Mouse (Mus musculus) cerebellum, adult (tissue): ENCODE results near the gene Cldn16.
"Not testable (repeated sequence)": the region's sequence is repeated elsewhere in the genome, so short reads cannot be mapped to it uniquely, and the experiment has no call there.

Experiments used
- ATAC-seq: cut with Nextera tagmentation; 2 replicates; pipeline ENCODE4 v1.9.2; 2017; ENCODE audit warnings: mild to moderate bottlenecking, moderate library complexity, mixed read lengths; ENCODE audit not compliant: insufficient number of reproducible peaks, low FRiP score, low TSS enrichment

Gene Cldn16

GRCm38 (mm10) chr16:26462835-26463234 is at the start of gene Cldn16:
TSS of gene Cldn16 (plus strand) at chr16:26463135.
- ATAC-seq, result no peak

DNA sequence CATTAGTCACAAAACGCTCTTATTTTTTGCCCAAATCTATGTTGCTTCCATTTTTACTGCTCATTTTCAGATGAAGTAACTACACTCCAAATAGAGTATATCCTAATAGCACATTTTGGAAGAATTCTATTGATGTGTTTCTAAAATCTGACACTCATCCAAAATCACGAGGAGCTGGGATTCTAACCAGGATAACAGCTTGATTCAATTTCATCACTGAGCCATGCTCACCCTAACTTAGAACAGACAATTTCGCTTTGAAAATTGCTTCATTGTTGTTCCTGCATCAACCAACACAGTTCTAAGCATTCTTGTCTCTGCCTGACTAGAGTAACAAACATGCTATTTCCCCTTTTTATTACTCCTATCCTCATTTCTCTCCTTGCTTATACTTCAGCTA is 44.3 kb upstream of the Cldn16 start:
- no peak for ATAC-seq

GRCm38 (mm10) chr16:26422078-26422477 is 40.9 kb upstream of the Cldn16 start:
- no peak for ATAC-seq

DNA sequence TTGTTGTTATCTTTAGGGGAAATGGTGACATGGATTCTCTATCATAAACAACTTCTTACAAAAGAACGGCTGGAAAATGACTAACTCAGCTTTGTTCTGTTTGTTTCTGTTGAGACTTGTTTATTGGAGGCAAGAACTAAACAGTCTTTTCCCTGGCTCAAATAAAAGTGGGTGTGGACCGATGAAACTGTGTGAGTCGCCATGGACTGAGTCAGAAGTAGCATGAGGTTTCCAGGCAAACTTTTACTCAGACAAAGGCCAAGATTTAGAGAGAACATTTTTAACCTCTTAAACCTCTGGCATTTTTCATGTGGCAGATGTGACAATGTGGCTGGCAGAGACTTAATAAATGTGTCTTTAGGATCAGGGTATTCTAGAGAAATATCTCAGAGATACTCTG is 32.7 kb upstream of the Cldn16 start:
- no peak for ATAC-seq

- ATAC-seq, result no peak
Measured at GRCm38 (mm10) chr16:26433486-26433885, 29.4 kb upstream of the Cldn16 start.

DNA sequence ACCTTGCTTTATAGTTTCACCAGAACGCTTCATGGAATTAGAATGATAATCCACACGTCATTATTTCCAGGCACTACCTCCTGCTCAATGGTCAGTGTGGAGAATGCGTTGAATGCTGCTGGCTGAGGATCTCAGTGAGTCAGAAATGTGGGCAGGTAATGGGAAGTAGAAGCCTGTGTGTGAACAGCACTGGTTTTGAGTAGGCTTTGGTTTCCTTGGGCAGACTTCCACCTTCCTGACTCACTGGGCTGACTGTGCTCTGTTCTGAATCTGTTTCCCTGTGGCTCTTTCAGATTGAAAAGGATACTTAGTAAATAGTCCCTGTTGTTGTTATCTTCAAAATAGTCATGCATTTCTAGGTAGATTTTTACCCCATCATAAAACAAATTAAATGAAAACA is 22.9 kb upstream of the Cldn16 start:
- no peak for ATAC-seq

GRCm38 (mm10) chr16:26441156-26441555 is 21.8 kb upstream of the Cldn16 start:
- ATAC-seq, result no peak

GRCm38 (mm10) chr16:26444843-26445242 is 18.1 kb upstream of the Cldn16 start:
- ATAC-seq, result no peak

GRCm38 (mm10) chr16:26447594-26447993 is 15.3 kb upstream of the Cldn16 start:
- no peak; the same call in 1 of the 2 replicates for ATAC-seq

DNA sequence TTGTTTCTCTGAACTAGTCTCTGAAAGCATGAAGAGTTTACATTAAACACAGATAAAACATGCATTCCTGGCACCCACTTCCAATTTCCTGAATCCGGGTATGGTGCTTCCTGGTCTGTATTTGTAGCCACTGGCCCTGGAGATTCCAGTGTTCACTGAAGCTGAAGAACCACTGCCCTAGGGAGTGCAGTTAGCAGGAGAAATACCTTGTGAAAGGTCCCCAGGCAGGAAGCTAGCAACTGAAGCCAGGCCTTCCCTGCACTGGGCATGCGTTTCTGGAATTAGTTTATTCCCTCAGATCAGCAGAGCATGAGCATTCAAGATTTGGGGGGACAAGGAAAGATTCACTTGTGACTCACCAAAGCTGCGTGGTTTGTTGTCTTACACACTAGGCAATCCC is 8.8 kb upstream of the Cldn16 start:
- ATAC-seq, result no peak

DNA sequence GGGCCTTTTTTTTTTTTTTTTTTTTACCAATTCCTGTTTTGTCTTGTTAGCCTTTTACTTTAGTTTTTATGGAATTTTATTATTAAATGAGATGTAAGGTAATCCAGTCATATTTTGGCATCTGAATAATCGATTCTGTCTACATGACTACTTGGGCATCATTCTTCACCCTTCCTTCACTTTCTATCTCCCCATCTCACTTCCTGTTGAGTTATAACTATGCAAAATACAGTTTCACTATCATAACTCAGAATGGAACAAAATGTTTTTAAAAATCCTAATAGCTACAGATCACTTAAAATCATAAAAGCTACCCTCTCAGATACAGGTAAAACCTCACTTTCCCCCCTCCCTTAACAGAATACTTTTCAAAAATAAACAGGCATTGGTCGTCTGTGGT is 6.8 kb upstream of the Cldn16 start:
- ATAC-seq, result no peak

DNA sequence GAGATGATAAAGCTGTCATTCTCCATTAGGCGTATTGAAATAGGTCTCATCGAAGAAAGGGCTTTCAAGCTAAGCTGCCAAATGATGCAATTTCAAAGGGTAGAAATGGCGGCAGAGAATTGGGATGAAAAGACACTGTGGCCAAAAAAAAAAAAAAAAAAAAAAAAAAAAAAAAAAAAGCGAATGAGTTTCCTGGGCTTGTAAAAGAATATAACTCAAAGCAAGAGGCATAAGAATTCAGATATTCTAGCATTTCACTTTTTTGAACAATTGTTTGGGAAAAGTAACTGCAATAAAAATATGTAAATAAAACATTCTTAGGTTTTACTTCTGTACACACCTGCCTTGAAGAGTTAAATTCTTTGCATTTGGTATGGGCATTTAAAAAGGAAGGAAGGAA is 3.6 kb downstream of the Cldn16 start:
- ATAC-seq, result no peak

DNA sequence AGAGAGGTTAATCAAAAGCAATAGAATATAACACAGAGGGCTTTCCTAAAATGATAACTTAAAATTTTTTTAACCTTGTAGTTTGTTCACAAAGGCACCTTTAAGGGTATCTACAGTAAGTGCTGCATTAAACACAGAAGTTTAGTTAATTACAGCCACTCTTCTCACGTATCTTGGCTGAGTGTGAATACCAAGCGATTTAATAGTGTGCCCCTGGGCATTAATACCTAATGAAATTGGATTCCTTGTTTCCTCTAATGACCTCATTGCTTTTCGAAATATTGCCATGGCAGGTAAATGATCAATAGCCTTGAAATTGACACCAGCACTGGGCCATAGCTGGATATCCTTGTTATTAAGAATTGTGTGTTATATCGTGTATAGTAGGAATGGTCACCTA is 8.3 kb downstream of the Cldn16 start:
- no peak for ATAC-seq

GRCm38 (mm10) chr16:26495721-26496120 is 32.8 kb downstream of the Cldn16 start:
- ATAC-seq, result no peak

- ATAC-seq, result not testable (repeated sequence)
Measured at GRCm38 (mm10) chr16:26499705-26500104, 36.8 kb downstream of the Cldn16 start.

GRCm38 (mm10) chr16:26500738-26501137 is 37.8 kb downstream of the Cldn16 start:
- ATAC-seq, result no peak

- ATAC-seq, result no peak
Measured at GRCm38 (mm10) chr16:26504961-26505360, 42.0 kb downstream of the Cldn16 start.

- no peak for ATAC-seq
Measured at GRCm38 (mm10) chr16:26519596-26519995, 56.7 kb downstream of the Cldn16 start.

DNA sequence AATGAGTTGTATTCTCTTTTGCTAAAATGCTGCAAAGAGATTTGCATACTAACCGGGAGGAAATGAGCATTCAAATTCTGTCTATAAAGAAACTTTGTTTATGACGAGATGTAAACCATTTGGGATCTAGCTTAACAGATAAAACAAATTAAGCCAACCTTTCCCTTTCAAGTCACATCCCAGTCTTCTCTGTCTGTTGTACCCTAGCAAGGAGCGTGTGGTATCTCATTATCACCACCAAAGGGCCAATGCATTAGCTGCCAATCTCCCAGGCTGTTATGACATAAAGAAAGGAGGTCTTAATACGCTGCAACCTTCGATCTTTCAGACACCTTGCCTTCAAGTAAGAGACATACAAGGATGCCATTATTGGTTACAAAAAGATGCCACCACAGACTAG is 62.9 kb downstream of the Cldn16 start:
- no peak for ATAC-seq

DNA sequence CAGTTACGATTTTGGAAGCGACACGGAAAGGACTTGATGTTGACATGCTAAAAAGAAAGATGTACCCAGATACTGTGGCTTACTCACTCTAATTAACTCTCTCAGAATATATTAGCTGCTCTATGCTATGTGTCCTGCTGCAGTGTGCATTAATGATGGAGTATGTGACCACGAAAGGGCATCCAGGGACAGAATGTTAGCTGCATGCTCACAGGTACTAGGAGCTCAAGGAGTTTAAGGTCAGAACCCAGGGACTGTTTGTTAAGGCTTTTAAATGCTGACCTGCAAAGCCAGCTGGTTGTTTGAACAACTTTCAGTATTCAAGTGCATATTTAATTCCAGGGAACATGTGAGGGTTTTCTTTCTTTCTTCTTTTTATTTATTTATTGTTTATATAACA is 63.7 kb downstream of the Cldn16 start, which contains the start of gene Tmem207:
Gene Tmem207, minus strand, starts transcription at position 101 of the 400 bp plus-strand sequence.
- no peak for ATAC-seq

GRCm38 (mm10) chr16:26527931-26528666 is 65.2 kb downstream of the Cldn16 start:
- no peak for ATAC-seq

- ATAC-seq, result no peak
Measured at GRCm38 (mm10) chr16:26530451-26530850, 67.5 kb downstream of the Cldn16 start.
